Mouse (Mus musculus) C2C12 (cell line): ENCODE measurements around the gene Eed. TPM values are rescaled to one million over a fixed set of nuclear protein-coding genes. Genes with fewer than 3 reads are reported as not detected.

Experiments used
- H3K27me3 ChIP-seq: one replicate; pipeline ENCODE4 v1.6.1; 2011; ENCODE audit not compliant: control insufficient read depth, insufficient read depth, insufficient read length
- H3K36me3 ChIP-seq: one replicate; pipeline ENCODE4 v1.6.1; 2011; ENCODE audit not compliant: control insufficient read depth, insufficient read depth
- H3K4me3 ChIP-seq: one replicate; pipeline ENCODE4 v1.5.1; 2011; ENCODE audit warnings: mild to moderate bottlenecking, control low read depth; ENCODE audit not compliant: poor library complexity, insufficient read depth, severe bottlenecking
- H3K79me2 ChIP-seq: one replicate; pipeline ENCODE4 v1.6.1; 2011; ENCODE audit not compliant: control insufficient read depth, insufficient read depth
- H3K79me3 ChIP-seq: one replicate; pipeline ENCODE4 v1.6.1; 2011; ENCODE audit warnings: low read depth, control low read depth
- H3ac ChIP-seq: one replicate; pipeline ENCODE3; 2011; ENCODE audit warnings: low read depth; ENCODE audit not compliant: control insufficient read depth, insufficient read length
- CEBPB ChIP-seq: IDR thresholded peaks from one replicate; pipeline ENCODE4 v1.6.1; 2011; ENCODE audit warnings: low read depth, mild to moderate bottlenecking, control low read depth, moderate library complexity
- CTCF ChIP-seq: IDR thresholded peaks from one replicate; pipeline ENCODE4 v1.5.1; 2011; ENCODE audit not compliant: control insufficient read depth, insufficient read depth, insufficient read length
- FOSL1 ChIP-seq: IDR thresholded peaks from one replicate; pipeline ENCODE4 v1.8.0; 2011; ENCODE audit warnings: mild to moderate bottlenecking, low read length; ENCODE audit not compliant: poor library complexity, insufficient read depth, severe bottlenecking
- MAX ChIP-seq: IDR thresholded peaks from one replicate; pipeline ENCODE4 v1.6.1; 2011; ENCODE audit warnings: mild to moderate bottlenecking, control low read depth
- MYOD1 ChIP-seq: IDR thresholded peaks from one replicate; pipeline ENCODE4 v1.6.1; 2011; ENCODE audit warnings: low read depth; ENCODE audit not compliant: control insufficient read depth, insufficient read length
- MYOG ChIP-seq: IDR thresholded peaks from one replicate; pipeline ENCODE4 v1.6.1; 2011; ENCODE audit not compliant: control insufficient read depth, insufficient read length; ENCODE audit errors: extremely low read depth
- USF1 ChIP-seq: IDR thresholded peaks from one replicate; pipeline ENCODE4 v1.6.1; 2011; ENCODE audit warnings: low read depth, mild to moderate bottlenecking, control low read depth, moderate library complexity
- polyA plus RNA-seq: library from polyadenylated mRNA; unstranded; fragments of >200 nt; fragmentation: generic; extraction: Trizol; gene quantifications from one replicate; pipeline ENCODE4 v1.2.1, GENCODE M21; 2012; ENCODE audit warnings: missing spikeins

Gene Eed
- polyA plus RNA-seq, 1 experiment, result 34.0 TPM

DNA sequence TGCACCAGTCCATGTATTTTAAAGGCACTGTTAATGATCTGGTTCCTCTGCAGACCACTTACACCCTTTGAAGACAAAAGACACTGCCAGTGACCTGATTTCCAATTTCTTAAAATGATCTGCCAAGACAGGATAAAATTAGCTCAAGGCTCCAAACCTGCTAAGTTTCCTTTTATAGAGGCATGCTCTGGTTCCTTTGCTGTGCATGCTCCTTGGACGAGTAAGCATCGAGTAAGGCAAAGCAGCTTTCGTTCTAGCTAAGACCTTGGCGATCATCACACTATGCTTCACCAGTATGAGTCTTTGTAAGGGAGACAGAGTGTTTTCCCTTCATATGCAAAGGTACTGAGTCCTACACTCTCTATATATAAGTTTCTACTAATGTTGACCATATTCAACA, 63.0 kb downstream of the Eed start:
- H3K79me2 ChIP-seq, result no peaks in the 10 kb centered on the region
- H3K4me3 ChIP-seq, result no peak overlapping the region
- H3ac ChIP-seq, result no peak overlapping the region
- TF ChIP-seq FOSL1, result no peak
- TF ChIP-seq MYOD1, result no peak
- no peak for TF ChIP-seq USF1
- TF ChIP-seq MYOG, result no peak
- TF ChIP-seq CEBPB, result no peak
- no peak for TF ChIP-seq CTCF
- no peak for TF ChIP-seq MAX
- no peaks in the 10 kb centered on the region for H3K79me3 ChIP-seq
- peaks cover 11% of the 10 kb centered on the region for H3K36me3 ChIP-seq
- no peaks in the 10 kb centered on the region for H3K27me3 ChIP-seq

GRCm38 (mm10) chr7:89916711-89917110, 64.1 kb downstream of the Eed start:
- H3K36me3 ChIP-seq, result peaks cover 11% of the 10 kb centered on the region
- no peak overlapping the region for H3ac ChIP-seq
- no peaks in the 10 kb centered on the region for H3K79me3 ChIP-seq
- H3K27me3 ChIP-seq, result no peaks in the 10 kb centered on the region
- TF ChIP-seq MAX (no peak), FOSL1 (no peak), USF1 (no peak), MYOG (no peak), CTCF (no peak), CEBPB (no peak), MYOD1 (no peak)
- no peaks in the 10 kb centered on the region for H3K79me2 ChIP-seq
- no peak overlapping the region for H3K4me3 ChIP-seq

DNA sequence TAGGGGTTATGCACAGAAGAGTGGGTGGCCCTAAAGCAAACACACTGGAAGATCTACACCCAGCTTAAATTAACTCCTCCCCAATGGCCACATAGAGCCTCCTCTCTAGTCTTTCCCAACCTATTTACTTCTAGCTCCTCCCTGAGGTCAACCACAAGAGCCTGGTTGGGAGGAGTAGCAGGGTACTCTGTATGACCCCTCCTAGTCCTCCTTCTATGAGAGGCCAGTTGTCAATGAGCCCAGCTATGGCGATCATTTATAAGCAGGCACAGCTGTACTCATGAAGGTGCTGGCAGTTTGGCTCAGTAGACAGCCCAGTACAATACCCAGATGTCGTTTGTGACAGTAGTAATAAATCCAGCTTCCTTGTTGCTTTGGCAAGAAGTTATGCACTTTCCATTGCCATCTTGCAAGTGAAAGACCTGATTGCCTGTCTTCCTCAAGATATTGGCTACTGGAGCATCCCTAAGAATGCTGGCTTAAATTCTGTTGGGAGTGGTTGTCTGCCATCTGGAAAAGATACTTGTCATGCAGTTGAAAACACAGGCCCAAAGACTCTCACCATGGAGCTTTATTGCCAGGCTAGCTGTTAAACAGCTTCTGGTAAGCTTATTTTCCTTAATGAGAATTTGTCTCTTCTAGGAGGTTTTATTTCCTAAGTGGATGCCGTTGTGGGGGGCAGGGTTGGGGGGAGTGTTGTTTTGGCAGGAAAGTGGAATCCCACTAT, 67.2 kb downstream of the Eed start:
- Histone ChIP-seq H3K27me3 (no peaks in the 10 kb centered on the region), H3K79me3 (no peaks in the 10 kb centered on the region), H3K4me3 (no peak overlapping the region), H3K36me3 (peaks cover 8% of the 10 kb centered on the region), H3ac (no peak overlapping the region), H3K79me2 (no peaks in the 10 kb centered on the region)
- no peak for TF ChIP-seq MYOG
- TF ChIP-seq CTCF, result no peak
- TF ChIP-seq FOSL1, result no peak
- TF ChIP-seq CEBPB, result no peak
- no peak for TF ChIP-seq USF1
- TF ChIP-seq MYOD1, result no peak
- no peak for TF ChIP-seq MAX

DNA sequence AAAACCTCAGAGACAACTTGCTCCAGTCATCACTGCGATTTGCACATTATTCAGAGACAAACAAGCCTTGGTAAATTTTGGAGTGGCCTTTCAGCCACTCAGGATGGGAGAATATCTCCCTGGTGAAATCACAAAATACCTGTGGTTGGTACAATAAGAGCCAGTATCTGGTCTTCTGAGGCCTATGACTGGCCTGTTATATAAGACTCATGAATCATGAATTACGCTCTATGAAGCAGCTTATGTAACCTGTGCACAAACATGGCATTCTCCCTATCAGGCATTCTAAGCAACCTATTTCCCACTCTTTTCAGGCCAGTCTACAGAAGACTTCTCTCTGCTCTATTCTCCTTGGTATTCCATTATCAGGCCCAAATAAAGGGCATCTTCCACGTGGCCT, 68.4 kb downstream of the Eed start:
- TF ChIP-seq MYOD1, result no peak

DNA sequence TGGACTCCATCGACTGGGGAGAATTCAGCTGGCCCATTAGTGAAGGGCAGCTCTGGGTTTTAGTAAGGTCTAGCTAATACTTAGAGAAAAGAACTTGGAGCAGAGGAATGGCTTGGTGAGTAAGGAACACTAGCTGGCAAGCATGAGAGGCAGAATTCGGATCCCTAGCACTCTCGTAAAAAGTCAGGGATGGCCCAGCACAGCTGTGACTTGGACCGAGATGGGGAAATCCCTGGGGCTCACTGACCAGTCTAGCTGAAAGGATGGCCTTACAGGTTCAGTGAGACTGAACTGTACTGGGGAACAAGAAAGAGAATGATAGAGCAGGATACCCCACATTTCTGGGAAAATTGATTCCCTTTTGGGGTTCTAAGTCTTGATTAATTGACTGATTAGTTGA, 71.1 kb downstream of the Eed start:
- no peak overlapping the region for H3ac ChIP-seq
- no peak overlapping the region for H3K4me3 ChIP-seq
- H3K79me2 ChIP-seq, result no peaks in the 10 kb centered on the region
- no peaks in the 10 kb centered on the region for H3K27me3 ChIP-seq
- H3K79me3 ChIP-seq, result no peaks in the 10 kb centered on the region
- TF ChIP-seq CEBPB, result no peak
- TF ChIP-seq FOSL1, result no peak
- no peak for TF ChIP-seq USF1
- no peak for TF ChIP-seq MYOD1
- TF ChIP-seq MYOG, result no peak
- no peak for TF ChIP-seq MAX
- no peak for TF ChIP-seq CTCF
- no peaks in the 10 kb centered on the region for H3K36me3 ChIP-seq

More for the DNA sequence above, 68.4 kb downstream of the Eed start:
- Histone ChIP-seq H3K79me3 (no peaks in the 10 kb centered on the region), H3K36me3 (peaks cover 8% of the 10 kb centered on the region), H3K27me3 (no peaks in the 10 kb centered on the region), H3ac (no peak overlapping the region), H3K79me2 (no peaks in the 10 kb centered on the region), H3K4me3 (no peak overlapping the region)

GRCm38 (mm10) chr7:89908899-89909621, 71.7 kb downstream of the Eed start:
- no peaks in the 10 kb centered on the region for H3K27me3 ChIP-seq
- no peak overlapping the region for H3ac ChIP-seq
- H3K4me3 ChIP-seq, result no peak overlapping the region
- no peaks in the 10 kb centered on the region for H3K36me3 ChIP-seq
- TF ChIP-seq MAX, result no peak
- TF ChIP-seq USF1, result no peak
- TF ChIP-seq CEBPB, result no peak
- TF ChIP-seq MYOD1, result no peak
- no peak for TF ChIP-seq MYOG
- no peak for TF ChIP-seq CTCF
- TF ChIP-seq FOSL1, result no peak
- H3K79me2 ChIP-seq, result no peaks in the 10 kb centered on the region
- no peaks in the 10 kb centered on the region for H3K79me3 ChIP-seq
